Mouse (Mus musculus): ENCODE results near the gene Amy1. TPM values are rescaled to one million over a fixed set of nuclear protein-coding genes. Genes with fewer than 3 reads are reported as not detected.
"Not testable (repeated sequence)": the region's sequence is repeated elsewhere in the genome, so short reads cannot be mapped to it uniquely, and the experiment has no call there.

Gene Amy1
- 2.7 TPM in 2 replicates for polyA plus RNA-seq (2015; fragmentation: Nextera tagmentation; extraction: Ambion mirVana)

GRCm38 (mm10) chr3:113606599-113606998 is at the start of gene Amy1:
Gene Amy1 (minus strand): TSS chr3:113606699.
- peaks cover 11% of the 10 kb centered on the region; the same call in 1 of the 2 replicates for H3K36me3 ChIP-seq (ENCODE audit: insufficient read depth, low read length)
- TF ChIP-seq CTCF (IDR thresholded peaks at IDR 0.05) (no peak), EP300 (IDR thresholded peaks at IDR 0.05) (no peak)
- ATAC-seq (no peak), DNase-seq (ENCODE audit: low spot score) (no peak)
- H3K9me3 ChIP-seq (ENCODE audit: low read length): no peaks in the 10 kb centered on the region
- H3K4me1 ChIP-seq (ENCODE audit: insufficient read depth, low read depth, low read length): no peaks in the 10 kb centered on the region
- no peak within 1 kb of the TSS for H3K9ac ChIP-seq (replicated peaks; ENCODE audit: low read depth)
- WGBS: 92% methylated on average over 2 of the region's 2 CpGs
- H3K4me3 ChIP-seq (ENCODE audit: low read depth, low read length): no peak within 1 kb of the TSS
- no peak within 1 kb of the TSS for H3K27ac ChIP-seq (ENCODE audit: low read length)
- no peak within 1 kb of the TSS for H3K4me2 ChIP-seq (replicated peaks; ENCODE audit: low read depth, low read length)
- H3K27me3 ChIP-seq (replicated peaks; ENCODE audit: insufficient read depth, low read length): no peaks in the 10 kb centered on the region

- no peak for TF ChIP-seq EP300 (IDR thresholded peaks at IDR 0.05)
- no peak for TF ChIP-seq CTCF (IDR thresholded peaks at IDR 0.05)
- H3K4me2 ChIP-seq (replicated peaks; ENCODE audit: low read depth, low read length): no peak overlapping the region
- H3K36me3 ChIP-seq (ENCODE audit: insufficient read depth, low read length): no peaks in the 10 kb centered on the region
- no peaks in the 10 kb centered on the region for H3K27me3 ChIP-seq (replicated peaks; ENCODE audit: insufficient read depth, low read length)
- H3K4me1 ChIP-seq (ENCODE audit: insufficient read depth, low read depth, low read length): no peaks in the 10 kb centered on the region
- no peak overlapping the region for H3K4me3 ChIP-seq (ENCODE audit: low read depth, low read length)
- WGBS: 77% methylated on average over 3 of the region's 3 CpGs
- no peak overlapping the region for H3K9ac ChIP-seq (replicated peaks; ENCODE audit: low read depth)
- H3K27ac ChIP-seq (ENCODE audit: low read length): no peak overlapping the region
- no peaks in the 10 kb centered on the region for H3K9me3 ChIP-seq (ENCODE audit: low read length)
- no peak for ATAC-seq
- DNase-seq (ENCODE audit: low spot score): no peak
These were observed 47.8 kb upstream of the Amy1 start for GRCm38 (mm10) chr3:113654335-113654734.

- not testable (repeated sequence) for H3K36me3 ChIP-seq (ENCODE audit: insufficient read depth, low read length); H3K4me2 ChIP-seq (replicated peaks; ENCODE audit: low read depth, low read length); H3K4me3 ChIP-seq (ENCODE audit: low read depth, low read length); ATAC-seq; H3K27ac ChIP-seq (ENCODE audit: low read length); H3K4me1 ChIP-seq (ENCODE audit: insufficient read depth, low read depth, low read length); H3K9ac ChIP-seq (replicated peaks; ENCODE audit: low read depth); H3K27me3 ChIP-seq (replicated peaks; ENCODE audit: insufficient read depth, low read length); H3K9me3 ChIP-seq (ENCODE audit: low read length)
- peak; percentile 43 for DNase-seq (ENCODE audit: low spot score)
- 26% methylated on average over 3 of the region's 3 CpGs for WGBS
- peak; percentile 59 for TF ChIP-seq CTCF (IDR thresholded peaks at IDR 0.05)
These were observed 44.9 kb upstream of the Amy1 start for GRCm38 (mm10) chr3:113651386-113651785.

GRCm38 (mm10) chr3:113639545-113639944 is 33.0 kb upstream of the Amy1 start:
- H3K4me2 ChIP-seq (replicated peaks; ENCODE audit: low read depth, low read length): no peak overlapping the region
- no peaks in the 10 kb centered on the region for H3K36me3 ChIP-seq (ENCODE audit: insufficient read depth, low read length)
- no peaks in the 10 kb centered on the region for H3K9me3 ChIP-seq (ENCODE audit: low read length)
- H3K27me3 ChIP-seq (replicated peaks; ENCODE audit: insufficient read depth, low read length): no peaks in the 10 kb centered on the region
- no peak for TF ChIP-seq CTCF (IDR thresholded peaks at IDR 0.05)
- TF ChIP-seq EP300 (IDR thresholded peaks at IDR 0.05): no peak
- 79% methylated on average over 1 of the region's 1 CpGs for WGBS
- no peak overlapping the region for H3K4me3 ChIP-seq (ENCODE audit: low read depth, low read length)
- H3K27ac ChIP-seq (ENCODE audit: low read length): no peak overlapping the region
- no peaks in the 10 kb centered on the region for H3K4me1 ChIP-seq (ENCODE audit: insufficient read depth, low read depth, low read length)
- ATAC-seq: no peak
- no peak for DNase-seq (ENCODE audit: low spot score)
- no peak overlapping the region for H3K9ac ChIP-seq (replicated peaks; ENCODE audit: low read depth)

- Histone ChIP-seq H3K27ac (ENCODE audit: low read length) (no peak overlapping the region), H3K36me3 (ENCODE audit: insufficient read depth, low read length) (no peaks in the 10 kb centered on the region), H3K4me1 (ENCODE audit: insufficient read depth, low read depth, low read length) (no peaks in the 10 kb centered on the region), H3K27me3 (replicated peaks; ENCODE audit: insufficient read depth, low read length) (no peaks in the 10 kb centered on the region), H3K9ac (replicated peaks; ENCODE audit: low read depth) (no peak overlapping the region), H3K4me2 (replicated peaks; ENCODE audit: low read depth, low read length) (no peak overlapping the region), H3K4me3 (ENCODE audit: low read depth, low read length) (no peak overlapping the region), H3K9me3 (ENCODE audit: low read length) (no peaks in the 10 kb centered on the region)
- DNase-seq (ENCODE audit: low spot score) (no peak), ATAC-seq (no peak)
- no peak for TF ChIP-seq CTCF (IDR thresholded peaks at IDR 0.05)
- no peak for TF ChIP-seq EP300 (IDR thresholded peaks at IDR 0.05)
These were observed 27.7 kb upstream of the Amy1 start for GRCm38 (mm10) chr3:113634220-113634619.

- Histone ChIP-seq H3K4me2 (replicated peaks; ENCODE audit: low read depth, low read length) (no peak overlapping the region), H3K9me3 (ENCODE audit: low read length) (no peaks in the 10 kb centered on the region), H3K4me3 (ENCODE audit: low read depth, low read length) (no peak overlapping the region), H3K27me3 (replicated peaks; ENCODE audit: insufficient read depth, low read length) (no peaks in the 10 kb centered on the region), H3K27ac (ENCODE audit: low read length) (no peak overlapping the region), H3K9ac (replicated peaks; ENCODE audit: low read depth) (no peak overlapping the region), H3K4me1 (ENCODE audit: insufficient read depth, low read depth, low read length) (no peaks in the 10 kb centered on the region), H3K36me3 (ENCODE audit: insufficient read depth, low read length) (no peaks in the 10 kb centered on the region)
- ATAC-seq (no peak), DNase-seq (ENCODE audit: low spot score) (no peak)
- TF ChIP-seq CTCF (IDR thresholded peaks at IDR 0.05): no peak
- no peak for TF ChIP-seq EP300 (IDR thresholded peaks at IDR 0.05)
These were observed 25.1 kb upstream of the Amy1 start for GRCm38 (mm10) chr3:113631611-113632010.

- Histone ChIP-seq H3K4me2 (replicated peaks; ENCODE audit: low read depth, low read length) (peak overlapping the region; percentile 81), H3K4me1 (ENCODE audit: insufficient read depth, low read depth, low read length) (no peaks in the 10 kb centered on the region), H3K4me3 (ENCODE audit: low read depth, low read length) (peak overlapping the region; percentile 75), H3K9me3 (ENCODE audit: low read length) (no peaks in the 10 kb centered on the region), H3K36me3 (ENCODE audit: insufficient read depth, low read length) (no peaks in the 10 kb centered on the region), H3K9ac (replicated peaks; ENCODE audit: low read depth) (peak overlapping the region; percentile 91), H3K27ac (ENCODE audit: low read length) (peak overlapping the region; percentile 100), H3K27me3 (replicated peaks; ENCODE audit: insufficient read depth, low read length) (no peaks in the 10 kb centered on the region)
- DNase-seq (ENCODE audit: low spot score) (peak; percentile 60), ATAC-seq (peak; percentile 11; the same call in 1 of the 2 replicates)
- no peak for TF ChIP-seq EP300 (IDR thresholded peaks at IDR 0.05)
- peak; percentile 19; the same call in 1 of the 2 replicates for TF ChIP-seq CTCF (IDR thresholded peaks at IDR 0.05)
- WGBS: 4% methylated on average over 13 of the region's 13 CpGs
These were observed 24.1 kb upstream of the Amy1 start for GRCm38 (mm10) chr3:113630564-113630963.

All from lung, postnatal 0 days (tissue).